Mouse (Mus musculus) stomach, postnatal 0 days (tissue): ENCODE measurements around the gene Ide. TPM values are rescaled to one million over a fixed set of nuclear protein-coding genes. Genes with fewer than 3 reads are reported as not detected.

Experiments used
- ATAC-seq: fragments of 200-750 bp; cut with Nextera tagmentation; 2 replicates; pipeline ENCODE4 v1.8.0; 2017; ENCODE audit not compliant: low FRiP score, low TSS enrichment
- DNase-seq: peaks from one replicate; pipeline ENCODE4 v3.0.0-alpha.2; 2016; ENCODE audit warnings: low spot score
- H3K27ac ChIP-seq: fragments of 300-500 bp; sonication (generic); replicated peaks from 2 replicates; pipeline ENCODE4 v1.5.1; 2014; ENCODE audit warnings: mild to moderate bottlenecking, control low read depth
- H3K27me3 ChIP-seq: fragments of 300-500 bp; sonication (generic); 2 replicates; pipeline ENCODE4 v1.6.1; 2014; ENCODE audit warnings: low read length; ENCODE audit not compliant: control insufficient read depth, insufficient read depth
- H3K36me3 ChIP-seq: fragments of 300-500 bp; sonication (generic); 2 replicates; pipeline ENCODE4 v1.6.1; 2014; ENCODE audit warnings: low read length, mixed read lengths; ENCODE audit not compliant: control insufficient read depth, insufficient read depth
- H3K4me1 ChIP-seq: fragments of 300-500 bp; sonication (generic); replicated peaks from 2 replicates; pipeline ENCODE4 v1.6.1; 2014; ENCODE audit warnings: antibody characterized with exemption; ENCODE audit not compliant: control insufficient read depth, insufficient read depth
- H3K4me2 ChIP-seq: fragments of 300-500 bp; sonication (generic); replicated peaks from 2 replicates; pipeline ENCODE4 v1.6.1; 2014; ENCODE audit warnings: low read depth, mild to moderate bottlenecking, control low read depth, moderate library complexity
- H3K4me3 ChIP-seq: fragments of 300-500 bp; sonication (generic); 2 replicates; pipeline ENCODE4 v1.5.1; 2014; ENCODE audit warnings: low read depth, low read length, control low read depth
- H3K9ac ChIP-seq: fragments of 300-500 bp; sonication (generic); 2 replicates; pipeline ENCODE4 v1.6.1; 2014; ENCODE audit warnings: mild to moderate bottlenecking, low read length, control low read depth, mixed read lengths
- H3K9me3 ChIP-seq: fragments of 300-500 bp; sonication (generic); 2 replicates; pipeline ENCODE4 v1.6.1; 2016; ENCODE audit warnings: low read length; ENCODE audit not compliant: control insufficient read depth
- CTCF ChIP-seq: IDR thresholded peaks from 2 replicates; pipeline ENCODE4 v1.5.1; 2016; ENCODE audit warnings: antibody characterized with exemption, low read depth, mild to moderate bottlenecking, moderate library complexity
- EP300 ChIP-seq: optimal IDR thresholded peaks from 2 replicates; pipeline ENCODE3; 2016; ENCODE audit warnings: antibody characterized with exemption
- WGBS: fragments of 180-500 bp; shearing (Covaris S2); extraction: QIAGEN DNeasy Blood & Tissue Kit; methylation state at CpG from one replicate; pipeline ENCODE4 v1.1.7; 2014; 5-methylcytosine and 5-hydroxymethylcytosine counted together
- polyA plus RNA-seq: library from polyadenylated mRNA; unstranded; fragments of >200 nt; fragmentation: Nextera tagmentation; extraction: Ambion mirVana; gene quantifications from 2 replicates; pipeline ENCODE4 v1.2.1, GENCODE M21; 2015

Gene Ide
- polyA plus RNA-seq, 1 experiment from 2014 or later: 213 TPM

DNA sequence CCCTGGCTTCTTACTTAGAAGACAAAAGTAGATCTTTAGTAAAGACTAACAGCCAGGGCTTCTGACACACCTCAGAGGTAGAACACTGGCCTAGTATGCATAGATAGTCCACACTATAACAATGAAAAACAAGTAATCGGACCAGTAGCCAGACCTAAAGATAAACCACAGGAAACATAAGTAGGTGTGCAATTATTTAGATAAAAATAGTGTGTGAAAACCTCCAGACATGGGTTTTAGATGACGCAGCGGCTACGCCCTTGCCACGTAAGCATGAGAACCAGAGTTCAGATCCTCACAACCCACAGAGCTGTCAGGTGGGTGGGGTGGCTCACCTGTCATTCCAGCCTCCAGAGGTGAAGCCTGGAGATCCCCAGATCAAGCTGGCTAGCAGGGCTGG is 4.3 kb downstream of the Ide start:
- Histone ChIP-seq H3K4me1 (no peaks in the 10 kb centered on the region), H3K4me2 (no peak overlapping the region), H3K9me3 (no peaks in the 10 kb centered on the region), H3K4me3 (no peak overlapping the region), H3K27me3 (no peaks in the 10 kb centered on the region), H3K27ac (no peak overlapping the region), H3K36me3 (no peaks in the 10 kb centered on the region), H3K9ac (no peak overlapping the region)
- no peak for TF ChIP-seq CTCF
- no peak for TF ChIP-seq EP300
- no peak for ATAC-seq
- WGBS: 84% methylated on average over 5 of the region's 5 CpGs
- DNase-seq: no peak

- H3K9me3 ChIP-seq: no peaks in the 10 kb centered on the region
- H3K4me3 ChIP-seq: no peak overlapping the region
- ATAC-seq (no peak), DNase-seq (no peak)
- TF ChIP-seq CTCF: no peak
- TF ChIP-seq EP300: no peak
- H3K4me2 ChIP-seq: no peak overlapping the region
- H3K27ac ChIP-seq: no peak overlapping the region
- H3K36me3 ChIP-seq: no peaks in the 10 kb centered on the region
- WGBS: 74% methylated on average over 4 of the region's 4 CpGs
- H3K9ac ChIP-seq: no peak overlapping the region
- H3K27me3 ChIP-seq: no peaks in the 10 kb centered on the region
- no peaks in the 10 kb centered on the region for H3K4me1 ChIP-seq
Observed at GRCm38 (mm10) chr19:37332726-37333125, 4.9 kb downstream of the Ide start.

- ATAC-seq (no peak), DNase-seq (no peak)
- Histone ChIP-seq H3K4me1 (no peaks in the 10 kb centered on the region), H3K4me3 (no peak overlapping the region), H3K36me3 (no peaks in the 10 kb centered on the region; the same call in 1 of the 2 replicates), H3K4me2 (no peak overlapping the region), H3K27ac (no peak overlapping the region), H3K9me3 (no peaks in the 10 kb centered on the region), H3K9ac (no peak overlapping the region), H3K27me3 (no peaks in the 10 kb centered on the region)
- 79% methylated on average over 5 of the region's 5 CpGs for WGBS
- no peak for TF ChIP-seq EP300
- TF ChIP-seq CTCF: no peak
Observed at GRCm38 (mm10) chr19:37327216-37327615, 10.4 kb downstream of the Ide start.

DNA sequence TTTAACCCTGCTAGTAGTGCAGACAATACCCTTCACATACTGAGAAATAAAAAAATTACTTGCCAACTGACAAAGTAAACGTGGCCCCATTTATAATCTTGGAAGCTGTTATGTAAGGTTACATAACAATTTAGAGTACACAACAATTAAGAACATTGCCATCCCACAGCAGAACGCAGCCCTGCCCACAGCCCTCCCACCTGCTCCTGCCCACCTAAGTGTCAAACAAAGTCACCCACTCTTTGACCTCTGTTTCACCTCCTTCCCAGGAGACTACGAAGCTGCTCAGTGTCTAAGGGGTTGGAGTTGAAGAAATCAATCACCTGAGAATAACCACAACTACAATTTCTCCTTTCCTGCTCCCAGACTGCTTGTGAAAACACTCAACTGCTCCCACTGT is 14.1 kb downstream of the Ide start:
- ATAC-seq: no peak
- no peaks in the 10 kb centered on the region; the same call in 1 of the 2 replicates for H3K36me3 ChIP-seq
- no peak overlapping the region for H3K4me3 ChIP-seq
- H3K4me1 ChIP-seq: no peaks in the 10 kb centered on the region
- H3K27ac ChIP-seq: no peak overlapping the region
- no peak for TF ChIP-seq CTCF
- no peak for TF ChIP-seq EP300
- WGBS: 39% methylated on average over 3 of the region's 3 CpGs
- DNase-seq: no peak
- H3K9ac ChIP-seq: no peak overlapping the region
- H3K9me3 ChIP-seq: no peaks in the 10 kb centered on the region
- H3K4me2 ChIP-seq: no peak overlapping the region
- no peaks in the 10 kb centered on the region for H3K27me3 ChIP-seq

- Histone ChIP-seq H3K4me1 (no peaks in the 10 kb centered on the region), H3K4me3 (no peak overlapping the region), H3K9me3 (no peaks in the 10 kb centered on the region), H3K27me3 (no peaks in the 10 kb centered on the region), H3K27ac (no peak overlapping the region), H3K9ac (no peak overlapping the region), H3K4me2 (no peak overlapping the region), H3K36me3 (no peaks in the 10 kb centered on the region; the same call in 1 of the 2 replicates)
- TF ChIP-seq EP300 (no peak), CTCF (no peak)
- WGBS: 81% methylated on average over 16 of the region's 16 CpGs
- DNase-seq: no peak
- no peak for ATAC-seq
Observed at GRCm38 (mm10) chr19:37320802-37321619, 16.6 kb downstream of the Ide start.

DNA sequence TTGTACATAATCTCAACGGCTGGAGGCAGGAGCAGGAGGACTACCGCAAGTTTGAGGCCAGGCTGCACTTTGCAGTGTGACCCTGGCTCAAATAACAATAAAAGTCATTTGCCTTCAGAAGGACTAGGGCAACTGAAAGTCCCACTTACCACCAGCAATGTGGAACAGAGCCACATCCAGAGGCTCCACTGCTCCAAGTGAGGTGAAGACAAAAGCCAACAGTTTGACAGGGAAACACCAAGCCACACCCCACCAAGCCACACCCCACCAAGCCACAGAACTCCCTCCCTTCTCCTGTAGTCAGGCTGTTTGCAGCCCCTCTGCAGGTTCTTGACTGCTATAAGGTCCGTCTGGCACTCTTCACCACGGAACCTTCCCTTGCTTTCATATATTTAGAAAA is 20.3 kb downstream of the Ide start:
- Histone ChIP-seq H3K9ac (no peak overlapping the region), H3K27me3 (no peaks in the 10 kb centered on the region), H3K4me1 (no peaks in the 10 kb centered on the region), H3K9me3 (no peaks in the 10 kb centered on the region), H3K36me3 (0 out of 2 replicates have a peak, but pooled peaks cover 2% of the 10 kb centered on the region), H3K27ac (no peak overlapping the region), H3K4me2 (no peak overlapping the region), H3K4me3 (no peak overlapping the region)
- ATAC-seq (no peak), DNase-seq (no peak)
- 80% methylated on average over 4 of the region's 4 CpGs for WGBS
- TF ChIP-seq CTCF (no peak), EP300 (no peak)
